Mouse (Mus musculus): Measurements from ENCODE around the gene Plxdc2.
"Not testable (repeated sequence)": the region's sequence is repeated elsewhere in the genome, so short reads cannot be mapped to it uniquely, and the experiment has no call there.

Plxdc2 gene

GRCm38 (mm10) chr2:16749302-16749909, 393.3 kb downstream of the Plxdc2 start:
- no peak for DNase-seq

GRCm38 (mm10) chr2:16757158-16757557, 401.1 kb downstream of the Plxdc2 start:
- DNase-seq: no peak

GRCm38 (mm10) chr2:16759766-16760165, 403.7 kb downstream of the Plxdc2 start:
- DNase-seq: no peak

- DNase-seq: not testable (repeated sequence)
These were observed 413.0 kb downstream of the Plxdc2 start for GRCm38 (mm10) chr2:16769149-16769548.

- no peak for DNase-seq
These were observed 417.5 kb downstream of the Plxdc2 start for GRCm38 (mm10) chr2:16773398-16774113.

GRCm38 (mm10) chr2:16774114-16774433, 418.0 kb downstream of the Plxdc2 start:
- no peak for DNase-seq

- no peak for DNase-seq
These were observed 439.2 kb downstream of the Plxdc2 start for GRCm38 (mm10) chr2:16795283-16795682.

All from cerebellum, adult 9-10 months (tissue).